Mouse (Mus musculus): Measurements from ENCODE around the gene Sfxn5.

Sfxn5 gene

DNA sequence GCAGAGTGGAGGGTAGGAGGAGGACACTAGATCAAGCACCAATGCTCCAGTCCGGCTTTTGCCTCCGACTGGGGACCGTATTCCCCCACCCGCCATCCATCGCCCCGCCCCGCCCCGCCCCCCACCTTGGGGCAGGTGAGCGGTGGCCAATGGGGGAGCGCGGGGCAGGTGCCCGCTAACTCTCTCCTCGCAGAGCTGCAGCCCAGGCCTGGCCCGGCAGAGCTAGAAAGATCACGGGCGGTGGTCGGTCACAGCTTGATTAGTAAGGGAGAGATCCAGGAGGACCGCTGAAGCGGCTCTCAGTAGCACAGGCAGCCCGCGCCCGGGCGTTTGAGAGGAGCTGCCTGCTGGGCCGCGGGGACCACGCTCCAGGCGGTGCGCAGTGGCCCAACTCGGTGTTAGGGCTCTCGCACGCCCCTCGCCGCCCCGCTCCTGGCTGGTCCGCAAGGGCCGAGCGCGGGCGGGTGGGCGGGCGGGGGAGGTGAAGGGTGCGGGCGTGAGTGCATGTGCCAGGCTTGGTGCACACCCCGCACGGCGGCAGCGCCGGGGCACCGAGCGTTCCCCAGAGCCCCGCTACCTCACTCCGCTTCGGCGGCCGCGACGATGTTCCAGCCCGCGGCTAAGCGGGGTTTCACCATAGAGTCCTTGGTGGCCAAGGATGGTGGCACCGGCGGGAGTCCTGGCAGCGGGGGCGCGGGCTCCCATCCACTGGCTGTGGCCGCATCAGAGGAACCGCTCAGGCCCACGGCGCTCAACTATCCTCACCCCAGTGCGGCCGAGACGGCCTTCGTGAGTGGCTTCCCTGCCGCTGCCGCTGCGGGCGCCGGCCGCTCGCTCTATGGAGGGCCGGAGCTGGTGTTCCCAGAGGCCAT lies 145.6 kb downstream of the Sfxn5 start, which contains the start of gene Emx1:
Emx1 (plus strand) TSS at position 99 of the 872 bp plus-strand sequence.
- DNase-seq = no peak

DNA sequence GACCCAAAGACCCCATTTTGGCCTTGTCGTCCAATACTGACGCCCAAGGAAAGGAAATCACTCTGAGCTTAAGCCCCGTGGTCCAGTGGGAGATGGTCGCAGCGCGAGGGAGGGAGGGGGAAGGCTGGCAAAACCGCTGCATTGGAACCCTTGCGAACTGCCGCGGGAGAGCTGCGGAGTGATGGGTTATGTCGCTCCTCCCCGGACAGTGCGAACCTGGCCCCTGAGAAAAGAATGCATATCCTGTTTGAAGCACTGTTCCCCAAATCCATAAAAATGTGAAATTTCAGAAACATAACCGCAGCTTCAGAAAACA lies 146.5 kb downstream of the Sfxn5 start:
- no peak for DNase-seq

GRCm38 (mm10) chr6:85186033-85186743 lies 147.0 kb downstream of the Sfxn5 start:
- no peak for DNase-seq

- no peak for DNase-seq
Observed at GRCm38 (mm10) chr6:85183951-85184350, 149.3 kb downstream of the Sfxn5 start.

- DNase-seq = no peak
Observed at GRCm38 (mm10) chr6:85180036-85180435, 153.2 kb downstream of the Sfxn5 start.

DNA sequence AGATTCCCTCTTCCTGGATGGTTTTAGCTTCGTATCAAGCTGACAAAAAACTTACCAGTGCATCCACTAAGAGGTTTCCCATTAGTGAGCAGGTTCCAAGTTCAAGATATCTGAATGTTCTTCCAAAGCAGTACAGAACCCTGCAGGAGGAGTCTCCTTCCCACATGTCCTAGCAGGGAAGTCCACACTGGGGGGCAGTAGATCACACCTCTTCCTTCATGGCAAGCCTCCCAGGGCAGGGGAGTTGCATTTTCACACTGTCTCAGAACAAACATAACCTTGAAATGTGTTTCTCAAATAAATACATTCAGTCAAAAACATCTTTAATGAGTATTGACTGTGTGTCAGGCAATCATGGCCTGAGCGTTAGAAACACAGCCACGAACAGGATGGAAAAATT lies 153.7 kb downstream of the Sfxn5 start:
- no peak for DNase-seq

DNA sequence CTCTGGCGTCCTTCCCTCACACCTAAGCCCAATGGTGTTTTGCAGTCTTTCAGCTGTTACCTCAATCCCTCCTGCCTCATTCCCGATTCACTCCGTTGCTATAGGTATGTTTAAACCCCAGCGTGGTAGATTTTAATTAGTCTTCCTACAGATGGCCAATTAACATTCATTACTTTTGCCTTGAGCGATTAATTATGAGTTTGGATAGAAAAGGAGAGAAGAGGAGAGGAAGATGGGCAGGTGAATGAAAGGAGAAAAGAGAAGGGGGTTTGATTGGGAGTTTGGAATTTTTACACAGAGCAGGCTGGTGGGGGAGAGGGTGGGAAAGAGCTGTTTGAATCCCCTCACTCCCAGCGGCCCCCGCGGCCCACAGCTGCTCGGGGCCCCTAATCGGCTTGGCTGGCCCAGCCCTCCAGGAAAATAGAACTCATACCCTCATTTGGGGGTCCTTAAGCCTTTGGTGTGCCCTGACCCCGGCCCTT lies 167.7 kb downstream of the Sfxn5 start:
- DNase-seq = no peak
